Mouse (Mus musculus): ENCODE results near the gene Agbl1. TPM values are rescaled to one million over a fixed set of nuclear protein-coding genes. Genes with fewer than 3 reads are reported as not detected.

Gene Agbl1
- 0.14 and 0.21 TPM in 2 replicates for polyA plus RNA-seq (2021; fragmentation: Nextera tagmentation)
- long read RNA-seq, experiment 1 = 0 reads
- long read RNA-seq, experiment 2, partial matches to known transcripts = 1 of 1 reads
- long read RNA-seq, experiment 2, other reads (novel, unspliced or antisense) = 0 of 1 reads

DNA sequence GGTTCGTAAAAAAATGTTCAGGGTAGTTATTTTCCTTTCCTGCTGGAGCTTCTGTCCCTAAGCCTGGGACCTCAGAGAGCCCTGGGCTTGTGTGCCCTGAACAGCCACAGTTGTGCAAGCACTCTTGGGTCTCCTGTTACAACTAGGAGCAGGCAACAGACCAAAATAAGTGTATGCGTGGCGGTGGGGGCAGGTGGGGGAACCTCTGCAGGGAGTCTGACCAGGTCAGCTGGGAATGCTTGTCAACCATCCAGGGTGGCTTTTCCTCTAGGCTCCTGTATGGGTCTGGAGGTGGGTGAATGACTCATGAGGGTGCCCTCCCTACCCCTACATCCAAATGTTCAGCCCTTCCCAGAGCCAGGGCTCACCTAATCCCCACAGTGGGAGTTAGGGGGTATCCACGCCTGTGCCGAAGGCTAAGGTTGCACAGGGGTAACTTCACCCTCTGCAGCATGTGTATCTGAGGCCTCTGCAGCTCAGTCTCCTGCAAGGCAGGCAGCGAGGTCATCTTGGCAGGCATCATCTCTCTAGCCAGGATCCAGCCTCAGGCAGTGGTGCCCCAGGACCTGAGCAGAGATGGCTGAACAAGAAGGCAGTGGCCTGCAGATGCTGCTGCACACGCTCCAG lies at the start of gene Agbl1:
TSS of gene Agbl1 (plus strand) at position 577 of the 627 bp plus-strand sequence.

Measured in layer of hippocampus, adult 6 months (tissue).